Mouse (Mus musculus) heart, embryonic 16.5 days (tissue): ENCODE results near the gene Alg13. TPM values are rescaled to one million over a fixed set of nuclear protein-coding genes. Genes with fewer than 3 reads are reported as not detected.

Experiments used
- ATAC-seq: fragments of 200-750 bp; cut with Nextera tagmentation; replicated peaks from 2 replicates; pipeline ENCODE4 v1.8.0; 2017; ENCODE audit warnings: moderate number of reproducible peaks; ENCODE audit not compliant: insufficient read depth, low FRiP score; ENCODE audit errors: extremely low read depth
- H3K27ac ChIP-seq: fragments of 300-500 bp; sonication (generic); 2 replicates; pipeline ENCODE4 v1.5.1; 2014; ENCODE audit warnings: mild to moderate bottlenecking, low read length, control low read depth, moderate library complexity
- H3K27me3 ChIP-seq: fragments of 300-500 bp; sonication (generic); 2 replicates; pipeline ENCODE4 v1.6.1; 2014; ENCODE audit warnings: low read length, mixed read lengths; ENCODE audit not compliant: control insufficient read depth, insufficient read depth
- H3K36me3 ChIP-seq: fragments of 300-500 bp; sonication (generic); 2 replicates; pipeline ENCODE4 v1.6.1; 2014; ENCODE audit not compliant: control insufficient read depth, insufficient read depth
- H3K4me1 ChIP-seq: fragments of 300-500 bp; sonication (generic); 2 replicates; pipeline ENCODE4 v1.6.1; 2014; ENCODE audit warnings: low read length, mixed read lengths; ENCODE audit not compliant: control insufficient read depth, insufficient read depth
- H3K4me2 ChIP-seq: fragments of 300-500 bp; sonication (generic); 2 replicates; pipeline ENCODE4 v1.6.1; 2014; ENCODE audit warnings: low read depth, mild to moderate bottlenecking, control low read depth, low read length
- H3K4me3 ChIP-seq: fragments of 300-500 bp; sonication (generic); 2 replicates; pipeline ENCODE4 v1.5.1; 2014; ENCODE audit warnings: mild to moderate bottlenecking, control low read depth, low read length
- H3K9ac ChIP-seq: fragments of 300-500 bp; sonication (generic); 2 replicates; pipeline ENCODE4 v1.6.1; 2014; ENCODE audit warnings: low read length, control low read depth
- H3K9me3 ChIP-seq: fragments of 300-500 bp; sonication (generic); replicated peaks from 2 replicates; pipeline ENCODE4 v1.6.1; 2016; ENCODE audit warnings: low read length; ENCODE audit not compliant: control insufficient read depth
- WGBS: fragments of 180-500 bp; shearing (Covaris S2); extraction: QIAGEN DNeasy Blood & Tissue Kit; methylation state at CpG from one replicate; pipeline ENCODE4 v1.1.7; 2014; 5-methylcytosine and 5-hydroxymethylcytosine counted together
- microRNA-seq: library from miRNA; unstranded; fragments of <30 nt; microRNA quantifications from one replicate; pipeline ENCODE4, GENCODE M21; 2017
- polyA plus RNA-seq: library from polyadenylated mRNA; unstranded; fragments of >200 nt; fragmentation: Nextera tagmentation; extraction: Ambion mirVana; gene quantifications from 2 replicates; pipeline ENCODE4 v1.2.1, GENCODE M21; 2015

Alg13 gene
- polyA plus RNA-seq, 1 experiment from 2014 or later = 11.4 TPM

DNA sequence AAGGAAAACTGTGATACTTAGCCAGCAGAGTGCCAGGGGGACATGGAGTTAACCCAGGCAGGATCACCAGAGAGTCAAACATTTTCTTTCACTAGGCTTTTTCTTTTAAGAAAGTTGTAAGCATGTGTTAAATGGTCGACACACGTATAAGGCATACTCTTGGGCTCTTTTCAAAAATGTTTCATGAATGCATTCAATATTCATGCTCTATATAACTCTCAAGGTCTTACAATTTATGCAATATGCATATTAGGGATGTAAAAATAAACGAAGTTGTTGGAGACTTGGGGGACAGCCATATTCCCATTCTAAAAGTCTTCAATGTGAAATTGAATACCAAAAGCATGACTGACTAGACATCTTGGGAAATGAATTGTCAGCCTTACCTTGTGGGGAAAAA lies 106.2 kb downstream of the Alg13 start:
- no peaks in the 10 kb centered on the region for H3K36me3 ChIP-seq
- no peaks in the 10 kb centered on the region for H3K9me3 ChIP-seq
- no peak for ATAC-seq
- no peaks in the 10 kb centered on the region for H3K4me1 ChIP-seq
- no peak overlapping the region for H3K4me3 ChIP-seq
- no peak overlapping the region for H3K4me2 ChIP-seq
- H3K9ac ChIP-seq = no peak overlapping the region
- no peak overlapping the region for H3K27ac ChIP-seq
- H3K27me3 ChIP-seq = no peaks in the 10 kb centered on the region
- WGBS = 67% methylated on average over 3 of the region's 3 CpGs

Small RNA genes lying within 50 kb of the gene (microRNA-seq; reads per million reads assigned to microRNA genes)
- not detected for gene Mir680-2

Other genes starting within 250 kb of the Alg13 start
- gene A730046J19Rik, start 164.1 kb upstream of the Alg13 start, polyA plus RNA-seq = 0.57 and 0.74 TPM in 2 replicates
- gene Trpc5os, start 138.8 kb downstream of the Alg13 start, polyA plus RNA-seq = 0.06 TPM in 1 of 2 replicates, not detected in the other